30 mouse cellular contexts compared by ENCODE assay signal in genomic region chr5:97563724-97564123, GRCm38 (mm10).
DNase-seq lines count a peak whose midpoint lies in the region; ATAC-seq and TF ChIP-seq lines count a peak whose summit lies in the region.
"Had no signal": no experiment of that assay in that cellular context is flagged by ENCODE, and none has a peak within 500 bp of the region (broad histone marks: within the 10 kb centered on the region; RNA-seq: fewer than 3 reads in every experiment).

No protein-coding gene starts in this region.

- H3K4me3 ChIP-seq in forebrain, postnatal 0 days (ENCODE audit: low read depth, low read length) = no peak overlapping the region
- no peak overlapping the region for H3K4me3 ChIP-seq in forebrain, embryonic 10.5 days
- H3K4me3 ChIP-seq in layer of hippocampus, adult 2 months = no peak overlapping the region
- H3K4me3 ChIP-seq: gastrocnemius, adult 2 months; heart, embryonic 13.5 days; left cerebral cortex, adult 2 months; limb, embryonic 15.5 days; liver, embryonic 13.5 days; megakaryocyte, embryonic 14.5 days; midbrain, embryonic 12.5 days; neural tube, embryonic 13.5 days had no signal

- 51% methylated on average over 6 of the region's 6 CpGs for WGBS in forebrain, postnatal 0 days
- 82% methylated on average over 6 of the region's 6 CpGs for WGBS in forebrain, embryonic 10.5 days

- no peak overlapping the region for H3K9ac ChIP-seq in forebrain, postnatal 0 days
- H3K9ac ChIP-seq: heart, embryonic 13.5 days; hindbrain, embryonic 14.5 days; limb, embryonic 15.5 days; liver, embryonic 13.5 days; midbrain, embryonic 12.5 days; neural tube, embryonic 13.5 days had no signal

- H3K27ac ChIP-seq in forebrain, postnatal 0 days (ENCODE audit: low read depth, low read length) = no peak overlapping the region
- H3K27ac ChIP-seq in forebrain, embryonic 10.5 days = no peak overlapping the region
- H3K27ac ChIP-seq in layer of hippocampus, adult 2 months = no peak overlapping the region
- H3K27ac ChIP-seq: gastrocnemius, adult 2 months; heart, embryonic 13.5 days; hindbrain, embryonic 14.5 days; left cerebral cortex, adult 2 months; limb, embryonic 15.5 days; liver, embryonic 13.5 days; midbrain, embryonic 12.5 days; neural tube, embryonic 13.5 days; stomach, postnatal 0 days had no signal

- peak; percentile 72 for DNase-seq in forebrain, postnatal 0 days
- no peak for DNase-seq in forebrain, embryonic 10.5 days (ENCODE audit: extremely low spot score, low spot score)
- peak; percentile 20 for DNase-seq in retina, postnatal 1 day
- no peak for DNase-seq in retina, embryonic 14.5 days (ENCODE audit: low spot score)
- DNase-seq in layer of hippocampus, adult 2 months (ENCODE audit: low spot score in 2 of 2) = peak; percentile 17 to 27
- DNase-seq in adrenal gland, postnatal 10 days = no peak
- no peak for DNase-seq in left cerebral cortex, adult 9 months (ENCODE audit: low spot score in 2 of 2)
- DNase-seq: adrenal gland, postnatal 14 days; cerebellum, adult 2 months; cerebellum, postnatal 14 days; gastrocnemius, adult 2 months; heart, postnatal 10 days; kidney, adult 9 months; kidney, postnatal 10 days; liver, embryonic 13.5 days; lung, adult 18-20 months; lung, postnatal 4 days; spleen, adult 18-20 months; thymus, postnatal 4 days had no signal

- no peak for TF ChIP-seq CTCF in forebrain, postnatal 0 days (IDR thresholded peaks at IDR 0.05; ENCODE audit: low read depth)
- no peak for TF ChIP-seq CTCF in layer of hippocampus, adult 2 months (conservative IDR thresholded peaks at IDR 0.05)

- no peak for ATAC-seq in forebrain, postnatal 0 days
- ATAC-seq: intestine, postnatal 0 days; lung, postnatal 0 days; Patski had no signal

- no peak overlapping the region for H3K4me2 ChIP-seq in forebrain, postnatal 0 days (ENCODE audit: low read depth)
- H3K4me2 ChIP-seq: heart, embryonic 13.5 days; hindbrain, embryonic 14.5 days; limb, embryonic 15.5 days; liver, embryonic 13.5 days; midbrain, embryonic 12.5 days; neural tube, embryonic 13.5 days had no signal

- H3K4me1 ChIP-seq in forebrain, postnatal 0 days (ENCODE audit: insufficient read depth) = no peaks in the 10 kb centered on the region
- H3K4me1 ChIP-seq in forebrain, embryonic 10.5 days = no peaks in the 10 kb centered on the region
- H3K4me1 ChIP-seq: heart, embryonic 13.5 days; limb, embryonic 15.5 days; liver, embryonic 13.5 days; megakaryocyte, embryonic 14.5 days; midbrain, embryonic 12.5 days; neural tube, embryonic 13.5 days had no signal

- no peaks in the 10 kb centered on the region for H3K9me3 ChIP-seq in forebrain, postnatal 0 days (ENCODE audit: low read length)
- no peaks in the 10 kb centered on the region for H3K9me3 ChIP-seq in forebrain, embryonic 10.5 days
- H3K9me3 ChIP-seq: heart, embryonic 13.5 days; limb, embryonic 15.5 days; liver, embryonic 13.5 days; midbrain, embryonic 12.5 days; neural tube, embryonic 13.5 days had no signal

- H3K36me3 ChIP-seq in forebrain, postnatal 0 days (ENCODE audit: insufficient read depth) = no peaks in the 10 kb centered on the region
- no peaks in the 10 kb centered on the region for H3K36me3 ChIP-seq in forebrain, embryonic 10.5 days (replicated peaks)
- H3K36me3 ChIP-seq: heart, embryonic 13.5 days; limb, embryonic 15.5 days; liver, embryonic 13.5 days; midbrain, embryonic 12.5 days; neural tube, embryonic 13.5 days had no signal

- H3K27me3 ChIP-seq in forebrain, postnatal 0 days (ENCODE audit: insufficient read depth, low read length) = no peaks in the 10 kb centered on the region
- no peaks in the 10 kb centered on the region for H3K27me3 ChIP-seq in forebrain, embryonic 10.5 days (ENCODE audit: poor library complexity, severe bottlenecking)
- H3K27me3 ChIP-seq: heart, embryonic 13.5 days; limb, embryonic 15.5 days; liver, embryonic 13.5 days; megakaryocyte, embryonic 14.5 days; midbrain, embryonic 12.5 days; neural tube, embryonic 13.5 days; Patski had no signal

Comparison
In these comparisons a context has a peak if more than half of its experiments do, and no peak if none do; other contexts are left out.
1. DNase-seq: peak in forebrain, postnatal 0 days (single experiment), retina, postnatal 1 day (single experiment) and layer of hippocampus, adult 2 months (2 of 2); none in forebrain, embryonic 10.5 days (single experiment), retina, embryonic 14.5 days (single experiment), adrenal gland, postnatal 10 days (single experiment) and left cerebral cortex, adult 9 months (0 of 2).